Mouse (Mus musculus): Measurements from ENCODE around the gene Bckdk. TPM values are rescaled to one million over a fixed set of nuclear protein-coding genes. Genes with fewer than 3 reads are reported as not detected.
A peak's percentile ranks its signal among the peaks of the same experiment; 100 is the strongest.

Bckdk gene
- polyA plus RNA-seq (2015; fragmentation: Nextera tagmentation; extraction: Ambion mirVana): 120 and 140 TPM in 2 replicates

GRCm38 (mm10) chr7:127903971-127904796, at the start of gene Bckdk:
Bckdk (plus strand) TSS chr7:127904082.
- peak within 1 kb of the TSS; percentile 85 for H3K9ac ChIP-seq
- H3K27me3 ChIP-seq: 0 out of 2 replicates have a peak, but pooled peaks cover 4% of the 10 kb centered on the region
- H3K9me3 ChIP-seq (replicated peaks): no peaks in the 10 kb centered on the region
- H3K36me3 ChIP-seq: peaks cover 43% of the 10 kb centered on the region
- WGBS: 6% methylated on average over 38 of the region's 38 CpGs
- H3K4me1 ChIP-seq: peaks cover 18% of the 10 kb centered on the region
- peak within 1 kb of the TSS; percentile 73 for H3K4me2 ChIP-seq
- peak within 1 kb of the TSS; percentile 92 for H3K27ac ChIP-seq
- H3K4me3 ChIP-seq (replicated peaks): peak within 1 kb of the TSS; percentile 87
- ATAC-seq (replicated peaks; ENCODE audit: low FRiP score): peak; percentile 93

DNA sequence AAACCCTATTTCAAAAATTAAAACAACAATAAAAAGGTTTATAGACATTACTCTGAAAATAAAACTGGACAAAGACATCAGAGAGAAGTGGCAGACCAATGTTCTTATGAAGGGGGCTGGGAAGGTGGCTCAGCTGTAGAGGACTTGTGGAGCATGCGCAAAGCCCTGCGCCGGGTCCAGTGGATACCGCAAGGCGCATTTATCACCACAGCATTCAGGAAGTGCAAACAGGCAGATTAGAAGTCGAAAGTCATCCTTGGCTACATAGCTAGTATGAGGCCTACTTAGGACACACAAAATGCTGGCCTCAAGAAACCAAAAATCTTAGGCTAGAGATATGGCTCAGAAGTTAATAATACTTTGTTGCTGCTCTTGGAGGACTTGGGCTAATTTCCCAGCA, 45.6 kb upstream of the Bckdk start:
- ATAC-seq (replicated peaks; ENCODE audit: low FRiP score): no peak
- no peak overlapping the region for H3K4me3 ChIP-seq (replicated peaks)
- no peaks in the 10 kb centered on the region for H3K27me3 ChIP-seq
- H3K9ac ChIP-seq: no peak overlapping the region
- no peaks in the 10 kb centered on the region for H3K4me1 ChIP-seq
- H3K36me3 ChIP-seq: no peaks in the 10 kb centered on the region
- H3K27ac ChIP-seq: no peak overlapping the region
- 88% methylated on average over 6 of the region's 6 CpGs for WGBS
- no peaks in the 10 kb centered on the region for H3K9me3 ChIP-seq (replicated peaks)
- no peak overlapping the region for H3K4me2 ChIP-seq

DNA sequence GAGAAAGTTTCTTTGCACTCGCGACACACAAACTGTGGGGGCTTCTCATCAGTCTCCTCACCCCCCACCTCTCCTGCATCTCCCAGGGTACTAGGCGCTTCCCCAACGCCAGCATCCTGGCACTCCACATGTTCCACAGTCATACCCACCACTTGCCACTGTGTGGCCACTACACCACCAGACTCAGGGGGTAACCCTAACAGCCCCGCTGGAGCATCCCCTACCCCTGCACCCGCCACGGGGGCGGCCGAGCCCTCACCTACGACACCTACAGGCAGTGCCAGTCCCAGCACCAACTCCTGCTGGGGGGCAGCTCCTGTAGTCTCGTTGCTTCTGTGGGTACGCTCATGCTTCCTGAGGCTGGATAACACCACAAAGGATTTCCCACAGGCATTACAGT, 37.4 kb upstream of the Bckdk start:
- Histone ChIP-seq H3K27ac (no peak overlapping the region), H3K27me3 (no peaks in the 10 kb centered on the region), H3K9ac (no peak overlapping the region), H3K4me2 (no peak overlapping the region), H3K4me3 (replicated peaks) (no peak overlapping the region), H3K9me3 (replicated peaks) (no peaks in the 10 kb centered on the region), H3K36me3 (peaks cover 53% of the 10 kb centered on the region), H3K4me1 (no peaks in the 10 kb centered on the region)
- ATAC-seq (replicated peaks; ENCODE audit: low FRiP score): 0 out of 2 replicates have a peak, but pooled peaks have one; percentile 46
- WGBS: 91% methylated on average over 11 of the region's 12 CpGs

- peaks cover 61% of the 10 kb centered on the region for H3K36me3 ChIP-seq
- H3K27me3 ChIP-seq: no peaks in the 10 kb centered on the region
- H3K27ac ChIP-seq: no peak overlapping the region
- H3K4me1 ChIP-seq: no peaks in the 10 kb centered on the region
- no peak for ATAC-seq (replicated peaks; ENCODE audit: low FRiP score)
- H3K4me2 ChIP-seq: no peak overlapping the region
- no peak overlapping the region for H3K9ac ChIP-seq
- no peaks in the 10 kb centered on the region for H3K9me3 ChIP-seq (replicated peaks)
- WGBS: 96% methylated on average over 18 of the region's 18 CpGs
- H3K4me3 ChIP-seq (replicated peaks): no peak overlapping the region
Observed at GRCm38 (mm10) chr7:127867641-127868040, 36.2 kb upstream of the Bckdk start.

- ATAC-seq (replicated peaks; ENCODE audit: low FRiP score): no peak
- 74% methylated on average over 3 of the region's 3 CpGs for WGBS
- no peak overlapping the region for H3K4me3 ChIP-seq (replicated peaks)
- no peaks in the 10 kb centered on the region for H3K27me3 ChIP-seq
- H3K36me3 ChIP-seq: peaks cover 68% of the 10 kb centered on the region
- H3K4me2 ChIP-seq: no peak overlapping the region
- H3K9me3 ChIP-seq (replicated peaks): no peaks in the 10 kb centered on the region
- no peak overlapping the region for H3K9ac ChIP-seq
- peaks cover 13% of the 10 kb centered on the region for H3K4me1 ChIP-seq
- H3K27ac ChIP-seq: peak overlapping the region; percentile 18; the same call in 1 of the 2 replicates
Observed at GRCm38 (mm10) chr7:127869149-127869810, 34.6 kb upstream of the Bckdk start.

GRCm38 (mm10) chr7:127870136-127870821, 33.6 kb upstream of the Bckdk start:
- Histone ChIP-seq H3K9ac (no peak overlapping the region), H3K36me3 (peaks cover 59% of the 10 kb centered on the region), H3K9me3 (replicated peaks) (no peaks in the 10 kb centered on the region), H3K4me3 (replicated peaks) (no peak overlapping the region), H3K27me3 (no peaks in the 10 kb centered on the region), H3K4me2 (no peak overlapping the region), H3K4me1 (peaks cover 17% of the 10 kb centered on the region), H3K27ac (no peak overlapping the region)
- no peak for ATAC-seq (replicated peaks; ENCODE audit: low FRiP score)
- WGBS: 85% methylated on average over 5 of the region's 5 CpGs

GRCm38 (mm10) chr7:127874812-127875626, 28.9 kb upstream of the Bckdk start:
- Histone ChIP-seq H3K9ac (peak overlapping the region; percentile 100), H3K4me3 (replicated peaks) (peak overlapping the region; percentile 98), H3K36me3 (peaks cover 50% of the 10 kb centered on the region), H3K27me3 (no peaks in the 10 kb centered on the region), H3K4me1 (peaks cover 29% of the 10 kb centered on the region), H3K4me2 (peak overlapping the region; percentile 82), H3K9me3 (replicated peaks) (no peaks in the 10 kb centered on the region), H3K27ac (peak overlapping the region; percentile 100)
- 3% methylated on average over 20 of the region's 20 CpGs for WGBS
- peak; percentile 48 for ATAC-seq (replicated peaks; ENCODE audit: low FRiP score)

DNA sequence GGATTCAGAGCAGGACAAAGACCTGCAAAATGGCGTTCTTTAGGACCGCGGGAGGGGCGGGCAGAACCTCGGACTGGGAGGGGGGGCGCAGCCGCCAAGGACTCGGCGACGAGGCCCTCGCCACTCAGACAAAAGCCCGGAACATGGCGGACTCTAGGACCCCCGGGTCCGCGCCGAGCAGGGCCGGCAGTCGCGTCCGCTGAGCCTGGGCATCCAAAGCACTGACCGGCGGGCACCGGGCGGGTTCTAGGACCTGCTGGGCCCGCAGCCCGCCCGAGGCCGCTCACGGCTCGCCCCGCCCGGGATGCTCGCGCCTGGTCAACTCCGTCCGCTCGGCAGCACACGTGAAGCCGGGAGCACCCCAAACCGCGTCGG, 28.3 kb upstream of the Bckdk start:
- H3K4me3 ChIP-seq (replicated peaks): peak overlapping the region; percentile 98
- H3K36me3 ChIP-seq: peaks cover 54% of the 10 kb centered on the region
- peak overlapping the region; percentile 82 for H3K4me2 ChIP-seq
- no peaks in the 10 kb centered on the region for H3K9me3 ChIP-seq (replicated peaks)
- peak overlapping the region; percentile 100 for H3K9ac ChIP-seq
- peak; percentile 95 for ATAC-seq (replicated peaks; ENCODE audit: low FRiP score)
- WGBS: 0% methylated on average over 41 of the region's 43 CpGs
- peak overlapping the region; percentile 100 for H3K27ac ChIP-seq
- no peaks in the 10 kb centered on the region for H3K27me3 ChIP-seq
- H3K4me1 ChIP-seq: peaks cover 29% of the 10 kb centered on the region

- peak within 1 kb of the TSS; percentile 98 for H3K4me3 ChIP-seq (replicated peaks)
- H3K9me3 ChIP-seq (replicated peaks): no peaks in the 10 kb centered on the region
Observed at GRCm38 (mm10) chr7:127876041-127876466, 27.8 kb upstream of the Bckdk start, which contains the start of gene Zfp646. Zfp646 (plus strand) TSS chr7:127876221.

DNA sequence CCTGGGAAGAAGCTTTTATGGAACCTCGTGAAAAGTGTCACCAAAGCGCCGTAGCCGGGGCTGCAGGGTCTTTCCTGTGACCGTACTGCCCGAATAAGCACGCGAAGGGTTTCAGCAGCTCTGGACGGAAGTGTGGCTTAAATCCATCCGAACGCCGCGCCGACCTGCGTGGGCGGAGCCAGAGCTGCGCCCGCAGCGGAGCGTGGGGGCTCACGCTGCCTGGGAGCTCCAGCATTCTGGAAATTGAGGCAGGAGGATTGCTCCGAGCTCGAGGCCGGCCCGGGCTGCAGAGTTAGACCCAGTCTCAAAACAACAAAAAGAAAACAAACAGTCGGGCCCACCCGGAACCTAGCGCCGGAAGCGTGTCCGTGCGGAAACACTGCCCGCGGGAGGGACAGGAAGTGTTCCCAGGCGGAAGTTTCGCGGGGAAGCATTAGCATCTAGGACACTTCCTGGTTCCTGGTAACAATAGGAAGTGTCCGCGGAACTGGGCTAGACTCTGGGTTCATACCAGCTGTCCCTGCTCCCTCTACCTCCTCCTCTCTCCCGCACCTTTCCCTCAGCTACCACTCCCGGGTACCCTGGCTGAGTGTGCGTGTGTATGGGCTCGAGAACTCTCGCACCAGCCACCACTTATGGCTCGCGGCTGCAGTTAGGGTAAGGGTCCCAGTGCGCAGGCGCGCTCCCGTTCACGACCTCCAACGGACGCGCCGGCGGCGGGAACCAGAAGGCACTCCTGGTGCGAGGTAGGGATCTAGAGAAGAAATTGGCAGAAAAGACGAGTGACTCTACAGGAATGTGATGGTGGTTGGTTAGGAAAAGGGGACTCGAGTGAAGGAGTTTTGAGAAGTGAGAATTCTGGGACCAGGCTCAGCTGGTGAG, 27.2 kb upstream of the Bckdk start, which contains the start of gene Zfp668:
Zfp668 (minus strand) TSS at position 362 of the 882 bp plus-strand sequence.
- Histone ChIP-seq H3K4me3 (replicated peaks) (peak within 1 kb of the TSS; percentile 98), H3K9ac (peak within 1 kb of the TSS; percentile 100), H3K9me3 (replicated peaks) (no peaks in the 10 kb centered on the region), H3K27ac (peak within 1 kb of the TSS; percentile 100), H3K36me3 (peaks cover 55% of the 10 kb centered on the region), H3K4me2 (peak within 1 kb of the TSS; percentile 82), H3K27me3 (no peaks in the 10 kb centered on the region), H3K4me1 (peaks cover 29% of the 10 kb centered on the region)
- under 1% methylated on average over 60 of the region's 60 CpGs for WGBS
- peak; percentile 62 for ATAC-seq (replicated peaks; ENCODE audit: low FRiP score)

More at GRCm38 (mm10) chr7:127876041-127876466, 27.8 kb upstream of the Bckdk start, which contains the start of gene Zfp646:
- under 1% methylated on average over 41 of the region's 41 CpGs for WGBS
- Histone ChIP-seq H3K27me3 (no peaks in the 10 kb centered on the region), H3K4me2 (peak within 1 kb of the TSS; percentile 82), H3K36me3 (peaks cover 55% of the 10 kb centered on the region), H3K27ac (peak within 1 kb of the TSS; percentile 100), H3K9ac (peak within 1 kb of the TSS; percentile 100), H3K4me1 (peaks cover 29% of the 10 kb centered on the region)
- ATAC-seq (replicated peaks; ENCODE audit: low FRiP score): peak; percentile 91

Measured in kidney, embryonic 15.5 days (tissue).